Mouse (Mus musculus) bone marrow, adult 2 months (tissue): Measurements from ENCODE around the gene Sdk1. TPM values are rescaled to one million over a fixed set of nuclear protein-coding genes. Genes with fewer than 3 reads are reported as not detected.
A peak's percentile ranks its signal among the peaks of the same experiment; 100 is the strongest.

Experiments used
- H3K27ac ChIP-seq: fragments of 200-500 bp; 2 replicates; pipeline ENCODE4 v1.5.1; 2012; ENCODE audit warnings: low read depth, mild to moderate bottlenecking, control low read depth, inconsistent platforms, low read length; ENCODE audit not compliant: control insufficient read depth, poor library complexity, insufficient read depth
- H3K4me1 ChIP-seq: fragments of 200-500 bp; 2 replicates; pipeline ENCODE4 v1.6.1; 2011; ENCODE audit warnings: low read length; ENCODE audit not compliant: control insufficient read depth, insufficient read depth
- H3K4me3 ChIP-seq: fragments of 200-500 bp; replicated peaks from 2 replicates; pipeline ENCODE3; 2011; ENCODE audit warnings: mild to moderate bottlenecking, low read depth, low read length, control low read depth; ENCODE audit not compliant: control insufficient read depth
- CTCF ChIP-seq: fragments of 200-500 bp; IDR thresholded peaks from 2 replicates; pipeline ENCODE4 v1.5.1; 2011; ENCODE audit warnings: low read length, control low read depth; ENCODE audit not compliant: control insufficient read depth, insufficient read depth
- POLR2A ChIP-seq: fragments of 200-500 bp; IDR thresholded peaks from 2 replicates; pipeline ENCODE4 v1.6.1; 2011; ENCODE audit warnings: low read depth, mild to moderate bottlenecking, control low read depth, low read length, borderline replicate concordance; ENCODE audit not compliant: control insufficient read depth
- WGBS: fragments of 180-500 bp; shearing (Covaris S2); methylation state at CpG from one replicate; pipeline ENCODE4 v1.1.7; 2018; 5-methylcytosine and 5-hydroxymethylcytosine counted together
- polyA plus RNA-seq: library from polyadenylated mRNA; stranded (reverse); fragments of >200 nt; gene quantifications from 2 replicates; pipeline ENCODE4 v1.2.4, GENCODE M21; 2011; ENCODE audit warnings: low replicate concordance; ENCODE audit not compliant: missing spikeins, insufficient read depth, insufficient read length

The Sdk1 gene
- polyA plus RNA-seq, 1 experiment = 0.27 TPM

DNA sequence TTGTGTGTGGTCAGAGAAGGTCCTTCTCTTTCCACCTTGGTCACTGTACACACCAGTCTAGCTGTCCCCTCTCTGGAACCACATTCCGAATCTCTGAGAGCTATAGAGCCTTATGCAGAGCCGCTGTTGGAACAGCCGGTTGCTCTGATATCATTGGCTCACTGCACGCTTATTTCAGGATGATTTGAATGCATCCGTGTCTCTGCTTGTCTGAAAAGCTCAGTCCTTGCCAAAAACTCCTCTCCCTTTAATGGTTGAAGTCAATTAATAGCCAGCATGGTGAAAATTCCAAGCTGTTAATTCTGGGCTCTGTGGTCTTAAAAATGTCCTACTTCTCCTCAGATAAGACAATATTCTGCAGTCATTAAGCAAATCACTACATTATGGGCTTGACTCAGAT, 974.7 kb downstream of the Sdk1 start:
- no peaks in the 10 kb centered on the region for H3K4me1 ChIP-seq
- 85% methylated on average over 5 of the region's 5 CpGs for WGBS
- H3K27ac ChIP-seq = no peak overlapping the region
- H3K4me3 ChIP-seq = no peak overlapping the region
- no peak for TF ChIP-seq POLR2A
- TF ChIP-seq CTCF = no peak

GRCm38 (mm10) chr5:142220851-142221503, 979.7 kb downstream of the Sdk1 start:
- H3K4me3 ChIP-seq = no peak overlapping the region
- 87% methylated on average over 12 of the region's 12 CpGs for WGBS
- H3K4me1 ChIP-seq = no peaks in the 10 kb centered on the region
- H3K27ac ChIP-seq = no peak overlapping the region
- 0 out of 2 replicates have a peak, but pooled peaks have one; percentile 29 for TF ChIP-seq CTCF
- TF ChIP-seq POLR2A = no peak

GRCm38 (mm10) chr5:142228957-142229810, 987.9 kb downstream of the Sdk1 start:
- H3K4me1 ChIP-seq = no peaks in the 10 kb centered on the region
- no peak overlapping the region for H3K4me3 ChIP-seq
- no peak for TF ChIP-seq CTCF
- no peak for TF ChIP-seq POLR2A
- H3K27ac ChIP-seq = no peak overlapping the region
- WGBS = 80% methylated on average over 18 of the region's 18 CpGs

DNA sequence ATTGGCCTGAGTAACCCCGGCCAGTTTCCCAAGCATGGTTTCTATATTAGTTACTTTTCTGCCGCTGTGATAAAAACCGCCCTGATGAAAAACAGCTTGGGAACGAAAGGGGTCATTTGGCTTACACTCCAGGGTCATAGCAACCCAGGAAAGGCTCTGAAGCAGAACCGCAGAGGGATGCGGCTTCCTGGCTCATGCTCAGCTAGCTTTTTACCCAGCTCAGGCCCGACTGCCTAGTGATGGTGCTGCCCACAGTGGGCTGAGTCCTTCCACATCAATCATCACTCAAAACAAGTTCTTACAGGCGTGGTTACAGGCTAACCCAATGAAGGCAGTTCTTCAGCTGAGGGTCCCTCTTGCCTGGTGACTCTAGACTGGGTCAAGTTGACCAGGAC, 988.5 kb downstream of the Sdk1 start:
- no peak for TF ChIP-seq CTCF
- TF ChIP-seq POLR2A = no peak
- WGBS = 81% methylated on average over 8 of the region's 8 CpGs
- no peak overlapping the region for H3K4me3 ChIP-seq
- H3K27ac ChIP-seq = no peak overlapping the region
- H3K4me1 ChIP-seq = no peaks in the 10 kb centered on the region

- Histone ChIP-seq H3K4me3 (no peak overlapping the region), H3K27ac (no peak overlapping the region), H3K4me1 (no peaks in the 10 kb centered on the region)
- no peak for TF ChIP-seq CTCF
- no peak for TF ChIP-seq POLR2A
- 82% methylated on average over 6 of the region's 6 CpGs for WGBS
Measured at GRCm38 (mm10) chr5:142240288-142240687, 999.0 kb downstream of the Sdk1 start.

GRCm38 (mm10) chr5:142242597-142242996, 1001.3 kb downstream of the Sdk1 start:
- Histone ChIP-seq H3K4me3 (no peak overlapping the region), H3K4me1 (no peaks in the 10 kb centered on the region), H3K27ac (no peak overlapping the region)
- TF ChIP-seq POLR2A (no peak), CTCF (no peak)
- 42% methylated on average over 3 of the region's 3 CpGs for WGBS

- Histone ChIP-seq H3K27ac (no peak overlapping the region), H3K4me1 (no peaks in the 10 kb centered on the region), H3K4me3 (no peak overlapping the region)
- TF ChIP-seq CTCF = no peak
- no peak for TF ChIP-seq POLR2A
- 81% methylated on average over 2 of the region's 2 CpGs for WGBS
Measured at GRCm38 (mm10) chr5:142243069-142243468, 1001.8 kb downstream of the Sdk1 start.

DNA sequence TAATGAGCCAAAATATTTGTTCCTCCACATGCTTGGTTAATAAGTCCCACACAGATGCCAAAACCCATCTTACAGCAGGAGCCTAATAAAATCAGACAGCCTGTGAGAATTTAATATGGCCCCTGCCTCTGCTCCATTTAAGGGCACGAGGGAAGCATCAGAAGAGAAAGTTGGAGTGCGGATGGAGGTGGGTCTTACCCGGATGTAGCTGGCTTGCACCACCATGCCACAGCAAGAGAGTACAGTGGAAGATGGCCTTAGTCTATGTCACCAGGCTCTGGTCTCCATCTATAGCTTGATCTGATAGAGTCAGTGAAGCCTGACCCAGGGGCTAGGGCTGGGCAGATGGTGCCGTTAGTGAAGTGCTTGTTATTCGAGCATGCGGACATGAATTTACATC, 1014.9 kb downstream of the Sdk1 start:
- Histone ChIP-seq H3K4me3 (no peak overlapping the region), H3K27ac (no peak overlapping the region), H3K4me1 (no peaks in the 10 kb centered on the region)
- TF ChIP-seq CTCF (no peak), POLR2A (no peak)
- 82% methylated on average over 6 of the region's 6 CpGs for WGBS

DNA sequence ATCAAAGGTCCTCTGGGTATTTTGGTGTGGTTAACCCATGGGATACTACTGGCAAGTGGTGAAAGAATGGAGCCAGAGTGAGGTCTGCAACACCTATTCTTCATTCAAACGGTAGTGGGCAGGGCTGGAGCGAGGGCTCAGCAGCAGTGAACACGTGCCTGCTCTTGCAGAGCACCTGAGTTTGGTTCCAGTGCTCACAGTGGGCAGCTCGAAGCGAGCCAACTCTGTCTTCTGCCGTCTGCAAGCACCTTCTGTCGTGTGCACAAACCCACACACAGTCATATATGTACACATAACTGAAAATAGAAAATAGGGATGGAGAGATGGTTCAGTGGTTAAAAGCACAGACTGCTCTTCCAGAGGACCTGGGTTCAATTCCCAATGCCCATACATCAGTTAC, 1017.4 kb downstream of the Sdk1 start:
- 73% methylated on average over 7 of the region's 7 CpGs for WGBS
- H3K4me1 ChIP-seq = no peaks in the 10 kb centered on the region
- no peak overlapping the region for H3K27ac ChIP-seq
- TF ChIP-seq CTCF = no peak
- TF ChIP-seq POLR2A = no peak
- no peak overlapping the region for H3K4me3 ChIP-seq
